Mouse (Mus musculus): Measurements from ENCODE around the gene Sppl2c.

DNA sequence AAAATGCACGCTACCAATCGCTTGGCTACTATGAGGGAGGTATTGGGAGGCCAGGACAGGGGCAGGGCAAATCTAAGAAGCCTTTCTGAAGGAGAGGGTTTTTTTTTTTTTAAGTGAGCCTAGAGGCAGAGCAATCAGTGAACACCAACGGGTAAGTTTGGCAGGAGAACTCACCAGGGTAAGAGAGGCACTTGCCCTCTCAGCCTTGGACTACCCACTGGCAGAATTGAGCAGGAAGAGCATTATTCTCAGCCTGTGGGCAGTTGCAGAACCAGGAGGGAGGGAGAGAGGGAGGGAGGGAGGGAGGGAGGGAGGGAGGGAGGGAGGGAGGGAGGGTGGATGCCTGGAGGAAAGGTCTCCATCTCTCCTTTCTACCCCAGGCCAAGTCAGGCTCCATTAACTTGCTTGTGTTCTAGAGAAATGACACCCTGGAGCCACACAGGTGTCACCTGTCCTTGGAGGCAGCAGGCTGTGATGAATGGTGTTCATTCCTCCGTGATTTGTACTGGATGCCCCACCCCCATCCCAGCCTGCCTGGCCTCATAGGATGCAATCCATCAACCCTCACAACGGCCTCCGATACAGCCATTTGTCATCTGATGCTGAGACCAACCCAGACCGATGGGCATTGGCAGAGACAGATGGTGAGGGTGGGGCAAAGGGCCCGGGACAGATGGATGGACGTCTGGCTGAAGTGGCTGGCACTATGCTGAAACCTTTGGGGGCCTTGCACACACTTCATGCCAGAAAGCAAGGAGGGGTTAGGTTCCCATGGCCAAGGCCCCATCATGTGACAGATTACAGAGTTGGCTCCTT lies 31.1 kb upstream of the Sppl2c start:
- TF ChIP-seq POLR2A (IDR thresholded peaks at IDR 0.05; ENCODE audit: borderline replicate concordance, low read depth, low read length) = no peak
- no peak for TF ChIP-seq CTCF (IDR thresholded peaks at IDR 0.05; ENCODE audit: low read depth, low read length)

Measured in bone marrow macrophage, adult 2 months (primary cell).